Mouse (Mus musculus) C2C12 (cell line): ENCODE measurements around the gene Adig. TPM values are rescaled to one million over a fixed set of nuclear protein-coding genes. Genes with fewer than 3 reads are reported as not detected.

Experiments used
- H3K27me3 ChIP-seq: one replicate; pipeline ENCODE4 v1.6.1; 2011; ENCODE audit not compliant: control insufficient read depth, insufficient read depth, insufficient read length
- H3K36me3 ChIP-seq: one replicate; pipeline ENCODE4 v1.6.1; 2011; ENCODE audit not compliant: control insufficient read depth, insufficient read depth
- H3K4me3 ChIP-seq: one replicate; pipeline ENCODE4 v1.5.1; 2011; ENCODE audit warnings: mild to moderate bottlenecking, control low read depth; ENCODE audit not compliant: poor library complexity, insufficient read depth, severe bottlenecking
- H3K79me2 ChIP-seq: one replicate; pipeline ENCODE4 v1.6.1; 2011; ENCODE audit not compliant: control insufficient read depth, insufficient read depth
- H3K79me3 ChIP-seq: one replicate; pipeline ENCODE4 v1.6.1; 2011; ENCODE audit warnings: low read depth, control low read depth
- H3ac ChIP-seq: one replicate; pipeline ENCODE3; 2011; ENCODE audit warnings: low read depth; ENCODE audit not compliant: control insufficient read depth, insufficient read length
- CEBPB ChIP-seq: IDR thresholded peaks from one replicate; pipeline ENCODE4 v1.6.1; 2011; ENCODE audit warnings: low read depth, mild to moderate bottlenecking, control low read depth, moderate library complexity
- CTCF ChIP-seq: IDR thresholded peaks from one replicate; pipeline ENCODE4 v1.5.1; 2011; ENCODE audit not compliant: control insufficient read depth, insufficient read depth, insufficient read length
- FOSL1 ChIP-seq: IDR thresholded peaks from one replicate; pipeline ENCODE4 v1.8.0; 2011; ENCODE audit warnings: mild to moderate bottlenecking, low read length; ENCODE audit not compliant: poor library complexity, insufficient read depth, severe bottlenecking
- MAX ChIP-seq: IDR thresholded peaks from one replicate; pipeline ENCODE4 v1.6.1; 2011; ENCODE audit warnings: mild to moderate bottlenecking, control low read depth
- MYOD1 ChIP-seq: IDR thresholded peaks from one replicate; pipeline ENCODE4 v1.6.1; 2011; ENCODE audit warnings: low read depth; ENCODE audit not compliant: control insufficient read depth, insufficient read length
- MYOG ChIP-seq: IDR thresholded peaks from one replicate; pipeline ENCODE4 v1.6.1; 2011; ENCODE audit not compliant: control insufficient read depth, insufficient read length; ENCODE audit errors: extremely low read depth
- USF1 ChIP-seq: IDR thresholded peaks from one replicate; pipeline ENCODE4 v1.6.1; 2011; ENCODE audit warnings: low read depth, mild to moderate bottlenecking, control low read depth, moderate library complexity
- polyA plus RNA-seq: library from polyadenylated mRNA; unstranded; fragments of >200 nt; fragmentation: generic; extraction: Trizol; gene quantifications from one replicate; pipeline ENCODE4 v1.2.1, GENCODE M21; 2012; ENCODE audit warnings: missing spikeins

Gene Adig
- polyA plus RNA-seq, 1 experiment: 0.06 TPM

DNA sequence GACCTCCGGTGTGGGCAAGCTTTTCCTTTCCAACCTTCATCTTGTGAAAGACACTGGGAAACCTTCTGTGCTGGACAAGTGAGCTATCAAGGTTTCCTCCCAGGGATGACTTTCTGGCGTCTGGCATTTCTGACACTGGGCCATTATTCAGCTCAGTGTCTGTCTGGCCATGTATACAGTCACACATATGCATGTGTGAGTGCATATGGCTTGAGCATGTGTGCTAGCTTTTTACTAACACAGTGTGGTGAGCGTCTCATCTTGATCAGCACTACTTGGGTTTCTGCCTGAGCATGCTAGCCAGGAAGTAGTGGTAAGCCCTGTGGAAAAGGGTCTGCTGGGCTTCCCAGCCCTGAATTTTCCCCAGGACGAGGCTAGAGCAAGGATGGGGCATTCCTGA, 38.9 kb downstream of the Adig start:
- Histone ChIP-seq H3K36me3 (no peaks in the 10 kb centered on the region), H3K27me3 (peaks cover 39% of the 10 kb centered on the region), H3K4me3 (no peak overlapping the region), H3ac (no peak overlapping the region), H3K79me2 (no peaks in the 10 kb centered on the region), H3K79me3 (no peaks in the 10 kb centered on the region)
- TF ChIP-seq MAX (no peak), MYOG (no peak), USF1 (no peak), FOSL1 (no peak), CEBPB (no peak), MYOD1 (no peak), CTCF (no peak)

DNA sequence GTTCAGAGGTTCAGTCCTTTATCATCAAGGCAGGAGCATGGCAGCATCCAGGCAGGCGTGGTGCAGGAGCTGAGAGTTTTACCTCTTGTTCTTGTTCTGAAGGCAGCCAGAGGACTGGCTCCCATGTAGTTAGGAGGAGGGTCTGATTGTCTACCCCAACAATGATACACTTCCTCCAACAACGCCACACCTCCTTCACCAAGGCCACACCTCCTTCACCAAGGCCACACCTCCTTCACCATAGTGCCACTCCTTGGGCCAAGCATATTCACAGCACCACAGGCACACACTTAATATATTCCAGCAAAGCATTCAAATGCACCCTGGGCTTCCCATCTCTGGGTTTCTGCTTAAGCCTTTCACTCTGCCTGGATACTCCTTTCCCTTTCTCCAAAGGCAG, 42.9 kb downstream of the Adig start:
- H3K36me3 ChIP-seq: no peaks in the 10 kb centered on the region
- H3K79me2 ChIP-seq: no peaks in the 10 kb centered on the region
- no peak for TF ChIP-seq MAX
- TF ChIP-seq USF1: no peak
- TF ChIP-seq CTCF: no peak
- no peak for TF ChIP-seq MYOD1
- TF ChIP-seq MYOG: no peak
- no peak for TF ChIP-seq CEBPB
- no peak for TF ChIP-seq FOSL1
- no peak overlapping the region for H3ac ChIP-seq
- no peak overlapping the region for H3K4me3 ChIP-seq
- no peaks in the 10 kb centered on the region for H3K79me3 ChIP-seq
- H3K27me3 ChIP-seq: peaks cover 35% of the 10 kb centered on the region

DNA sequence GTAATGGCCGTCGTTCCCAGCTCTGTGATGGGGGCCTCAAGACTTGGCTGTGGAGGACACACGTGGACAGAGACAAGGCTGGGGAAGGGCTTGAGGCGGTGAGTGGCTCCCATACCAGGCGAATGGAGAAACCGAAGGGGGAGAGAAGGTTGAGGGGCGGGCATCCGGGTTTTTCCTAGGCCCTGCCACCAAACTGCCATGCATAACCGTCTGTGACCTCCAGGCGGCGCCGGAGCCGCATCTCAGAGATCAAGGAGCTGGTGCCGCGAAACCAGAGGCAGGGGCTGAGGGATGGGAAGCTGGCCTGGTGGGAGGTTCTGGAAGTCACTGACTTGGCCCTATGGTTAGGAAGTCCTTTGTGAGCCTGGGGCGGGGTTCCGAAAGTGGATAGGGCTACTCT, 44.3 kb downstream of the Adig start:
- Histone ChIP-seq H3K4me3 (no peak overlapping the region), H3K79me3 (no peaks in the 10 kb centered on the region), H3K27me3 (peaks cover 29% of the 10 kb centered on the region), H3K79me2 (no peaks in the 10 kb centered on the region), H3ac (no peak overlapping the region), H3K36me3 (no peaks in the 10 kb centered on the region)
- TF ChIP-seq CTCF: peak; percentile 81
- no peak for TF ChIP-seq MYOD1

GRCm38 (mm10) chr2:158550067-158550466, 47.7 kb downstream of the Adig start:
- H3K79me2 ChIP-seq: no peaks in the 10 kb centered on the region
- H3K27me3 ChIP-seq: peaks cover 33% of the 10 kb centered on the region
- H3K36me3 ChIP-seq: no peaks in the 10 kb centered on the region
- no peaks in the 10 kb centered on the region for H3K79me3 ChIP-seq
- TF ChIP-seq CTCF (peak; percentile 65), FOSL1 (no peak)
- H3ac ChIP-seq: no peak overlapping the region
- no peak overlapping the region for H3K4me3 ChIP-seq

- peaks cover 28% of the 10 kb centered on the region for H3K27me3 ChIP-seq
Observed at GRCm38 (mm10) chr2:158554366-158554765, 52.0 kb downstream of the Adig start.

GRCm38 (mm10) chr2:158555252-158555651, 52.8 kb downstream of the Adig start:
- H3ac ChIP-seq: no peak overlapping the region
- no peak for TF ChIP-seq CEBPB
- TF ChIP-seq MYOD1: no peak
- TF ChIP-seq USF1: no peak
- TF ChIP-seq CTCF: no peak
- TF ChIP-seq MAX: no peak
- peaks cover 33% of the 10 kb centered on the region for H3K27me3 ChIP-seq
- no peaks in the 10 kb centered on the region for H3K36me3 ChIP-seq
- no peaks in the 10 kb centered on the region for H3K79me3 ChIP-seq
- H3K4me3 ChIP-seq: no peak overlapping the region
- no peaks in the 10 kb centered on the region for H3K79me2 ChIP-seq

More at GRCm38 (mm10) chr2:158554366-158554765, 52.0 kb downstream of the Adig start:
- H3K79me2 ChIP-seq: no peaks in the 10 kb centered on the region
- H3K4me3 ChIP-seq: no peak overlapping the region
- H3K36me3 ChIP-seq: no peaks in the 10 kb centered on the region
- no peaks in the 10 kb centered on the region for H3K79me3 ChIP-seq
- no peak overlapping the region for H3ac ChIP-seq
- TF ChIP-seq USF1 (no peak), MYOD1 (no peak), MAX (no peak), FOSL1 (no peak), CTCF (no peak), CEBPB (no peak), MYOG (no peak)

DNA sequence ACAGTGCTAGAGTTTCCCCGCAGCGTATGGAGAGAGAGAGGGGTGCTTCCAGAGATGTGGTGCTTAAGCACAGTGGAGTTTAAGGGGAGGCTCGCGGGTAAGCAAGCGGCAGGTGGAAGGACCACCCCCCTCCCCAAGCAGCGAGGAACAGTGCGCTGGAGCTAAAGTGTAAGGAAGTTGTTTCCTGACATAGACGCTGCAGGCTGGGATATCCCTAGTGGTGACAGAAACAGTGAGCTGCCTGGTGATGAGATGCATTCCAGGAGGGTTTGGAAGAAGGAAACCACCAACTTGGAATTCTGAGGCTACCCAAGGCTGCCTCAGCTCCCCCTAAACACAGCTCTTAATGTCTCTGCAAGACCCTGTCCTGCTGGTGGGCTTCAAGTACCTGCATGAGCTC, 53.4 kb downstream of the Adig start:
- Histone ChIP-seq H3K4me3 (no peak overlapping the region), H3K27me3 (peaks cover 39% of the 10 kb centered on the region), H3K79me2 (no peaks in the 10 kb centered on the region), H3ac (no peak overlapping the region), H3K36me3 (no peaks in the 10 kb centered on the region), H3K79me3 (no peaks in the 10 kb centered on the region)
- no peak for TF ChIP-seq FOSL1
- TF ChIP-seq CTCF: no peak
- no peak for TF ChIP-seq USF1
- no peak for TF ChIP-seq CEBPB
- no peak for TF ChIP-seq MYOG
- TF ChIP-seq MAX: no peak
- TF ChIP-seq MYOD1: no peak
